Mouse (Mus musculus) liver, embryonic 14.5 days (tissue): Measurements from ENCODE around the gene Tnfrsf18. TPM values are rescaled to one million over a fixed set of nuclear protein-coding genes. Genes with fewer than 3 reads are reported as not detected.

ENCODE experiments used
- ATAC-seq: fragments of 200-750 bp; cut with Nextera tagmentation; 2 replicates; pipeline ENCODE4 v1.8.0; 2017; ENCODE audit warnings: moderate number of reproducible peaks, mild to moderate bottlenecking, moderate library complexity; ENCODE audit not compliant: insufficient read depth
- DNase-seq, 3 experiments: peaks; one replicate each; pipeline ENCODE4 v3.0.0-alpha.2; 2012 to 2013; ENCODE audit warnings: low read depth in 3 of 3, low spot score in 3 of 3
- H3K27ac ChIP-seq: fragments of 300-500 bp; sonication (generic); 2 replicates; pipeline ENCODE4 v1.5.1; 2014; ENCODE audit warnings: moderate library complexity, mild to moderate bottlenecking, control low read depth, inconsistent platforms
- H3K27me3 ChIP-seq: fragments of 300-500 bp; sonication (generic); 2 replicates; pipeline ENCODE4 v1.6.1; 2014; ENCODE audit warnings: mild to moderate bottlenecking, low read length, moderate library complexity; ENCODE audit not compliant: control insufficient read depth, insufficient read depth
- H3K36me3 ChIP-seq: fragments of 300-500 bp; sonication (generic); replicated peaks from 2 replicates; pipeline ENCODE4 v1.6.1; 2014; ENCODE audit warnings: low read depth; ENCODE audit not compliant: control insufficient read depth, insufficient read depth
- H3K4me1 ChIP-seq, 2 experiments: fragments of 200-500 bp in 1 of 2; fragments of 300-500 bp in 1 of 2; sonication (generic) in 1 of 2; replicated peaks; 2 replicates each; pipeline ENCODE4 v1.6.1; 2012 to 2014; ENCODE audit warnings: antibody characterized with exemption in 1 of 2, inconsistent platforms in 1 of 2, low read length in 1 of 2; ENCODE audit not compliant: control insufficient read depth in 2 of 2, insufficient read depth in 2 of 2
- H3K4me2 ChIP-seq: fragments of 300-500 bp; sonication (generic); 2 replicates; pipeline ENCODE4 v1.6.1; 2014; ENCODE audit warnings: low read depth, mild to moderate bottlenecking, control low read depth, moderate library complexity
- H3K4me3 ChIP-seq, 2 experiments: fragments of 200-500 bp in 1 of 2; fragments of 300-500 bp in 1 of 2; sonication (generic) in 1 of 2; 2 replicates each; pipeline ENCODE4 v1.5.1; 2012 to 2014; ENCODE audit warnings: low read depth in 2 of 2, low read length in 2 of 2, mild to moderate bottlenecking in 2 of 2, control low read depth in 1 of 2, inconsistent platforms in 1 of 2, moderate library complexity in 1 of 2; ENCODE audit not compliant: insufficient read depth in 1 of 2
- H3K9ac ChIP-seq: fragments of 300-500 bp; sonication (generic); replicated peaks from 2 replicates; pipeline ENCODE4 v1.6.1; 2014; ENCODE audit warnings: mild to moderate bottlenecking, control low read depth, moderate library complexity
- H3K9me3 ChIP-seq: fragments of 300-500 bp; sonication (generic); 2 replicates; pipeline ENCODE4 v1.6.1; 2016; ENCODE audit warnings: low read length, mixed read lengths; ENCODE audit not compliant: control insufficient read depth
- CTCF ChIP-seq: IDR thresholded peaks from 2 replicates; pipeline ENCODE4 v1.5.1; 2016; ENCODE audit warnings: antibody characterized with exemption, low read depth, control low read depth
- EP300 ChIP-seq: IDR thresholded peaks from 2 replicates; pipeline ENCODE4 v1.6.1; 2016; ENCODE audit warnings: antibody characterized with exemption, low read depth
- WGBS: fragments of 180-500 bp; shearing (Covaris S2); extraction: QIAGEN DNeasy Blood & Tissue Kit; methylation state at CpG from one replicate; pipeline ENCODE4 v1.1.7; 2014; ENCODE audit not compliant: insufficient replicate concordance; 5-methylcytosine and 5-hydroxymethylcytosine counted together
- polyA plus RNA-seq, 2 experiments: library from polyadenylated mRNA; depleted of rRNA in 1 of 2; stranded (reverse) in 1 of 2; unstranded in 1 of 2; fragments of >200 nt; fragmentation: Nextera tagmentation in 1 of 2; extraction: Ambion mirVana in 1 of 2; gene quantifications; 2 replicates each; pipeline versions ENCODE4 v1.2.1 to v1.2.3; 2012 to 2014

The Tnfrsf18 gene
- polyA plus RNA-seq, 2 experiments, result 0.39 to 0.53 TPM

DNA sequence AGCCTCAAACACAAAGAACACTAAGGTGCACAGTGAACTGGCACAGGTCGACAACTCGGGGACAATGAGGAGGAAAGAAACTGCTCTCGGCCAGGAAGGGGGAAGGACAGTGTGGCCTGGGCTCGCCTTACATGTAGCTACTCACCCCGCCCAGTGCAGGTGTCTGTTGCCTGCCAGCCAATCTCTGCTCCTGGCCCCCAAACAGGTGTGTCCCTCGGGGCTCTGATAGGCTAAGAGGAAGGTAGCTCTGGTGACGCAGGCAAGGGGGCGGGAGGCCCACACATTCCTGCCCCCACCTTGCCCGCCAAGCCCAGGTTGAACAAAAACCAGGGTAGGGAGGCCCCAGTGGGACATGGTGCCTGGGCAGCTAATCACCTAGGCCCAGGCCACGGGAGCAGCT, 33.7 kb downstream of the Tnfrsf18 start:
- no peak for DNase-seq
- Histone ChIP-seq H3K36me3 (no peaks in the 10 kb centered on the region), H3K9ac (no peak overlapping the region), H3K9me3 (no peaks in the 10 kb centered on the region), H3K27me3 (no peaks in the 10 kb centered on the region), H3K4me2 (no peak overlapping the region), H3K4me3 (no peak overlapping the region), H3K27ac (no peak overlapping the region), H3K4me1 (no peaks in the 10 kb centered on the region; a peak in 1 of 4 replicates)
- no peak for TF ChIP-seq CTCF
- TF ChIP-seq EP300, result no peak
- WGBS, result 41% methylated on average over 10 of the region's 10 CpGs
- ATAC-seq, result no peak

- H3K4me2 ChIP-seq, result no peak overlapping the region
- DNase-seq (no peak), ATAC-seq (no peak)
- TF ChIP-seq EP300 (no peak), CTCF (no peak)
- H3K36me3 ChIP-seq, result no peaks in the 10 kb centered on the region
- H3K4me3 ChIP-seq, result no peak overlapping the region
- 34% methylated on average over 4 of the region's 4 CpGs for WGBS
- no peaks in the 10 kb centered on the region for H3K27me3 ChIP-seq
- peaks cover 0 to 5% of the 10 kb centered on the region in 2 experiments; a peak in 2 of 4 replicates for H3K4me1 ChIP-seq
- H3K27ac ChIP-seq, result no peak overlapping the region
- H3K9ac ChIP-seq, result no peak overlapping the region
- no peaks in the 10 kb centered on the region for H3K9me3 ChIP-seq
These were observed 38.0 kb downstream of the Tnfrsf18 start for GRCm38 (mm10) chr4:156063861-156064509.

GRCm38 (mm10) chr4:156064510-156064897, 38.5 kb downstream of the Tnfrsf18 start:
- H3K27ac ChIP-seq, result no peak overlapping the region
- ATAC-seq, result no peak

DNA sequence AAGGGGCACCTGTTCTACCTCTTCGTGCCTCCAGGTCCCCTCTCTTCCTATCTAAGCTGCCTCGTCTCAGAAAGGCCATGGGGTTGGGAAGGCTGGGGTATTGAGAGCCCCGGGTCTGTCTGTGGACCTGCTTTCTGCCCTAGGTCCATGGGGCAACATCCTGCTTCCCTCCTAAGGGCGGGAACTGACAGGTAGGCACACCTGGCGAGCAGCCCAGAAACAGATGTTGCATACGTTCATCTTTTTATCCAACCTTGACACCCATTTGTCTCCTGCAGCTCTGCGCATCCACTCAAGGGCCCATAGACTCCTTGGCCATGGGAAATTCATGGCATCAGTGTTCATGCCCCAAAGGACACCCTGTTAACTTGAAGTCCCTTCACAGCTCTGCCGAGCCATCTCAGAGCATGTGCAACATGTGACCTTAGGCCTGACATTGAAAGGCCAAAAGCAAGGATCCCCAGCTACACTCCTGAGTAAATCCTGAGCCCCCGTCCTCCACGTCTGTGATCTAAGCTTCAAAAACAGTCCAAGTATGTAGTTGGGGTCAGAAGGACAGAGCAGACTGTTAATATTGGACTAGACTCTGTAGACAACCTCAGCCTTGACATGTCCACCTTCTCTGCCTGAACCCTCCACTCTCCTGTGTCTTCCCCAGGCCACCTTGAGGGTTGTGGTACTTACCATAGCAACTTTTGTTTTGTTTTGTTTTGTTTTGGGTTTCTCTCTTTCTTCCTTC, 39.4 kb downstream of the Tnfrsf18 start:
- no peaks in the 10 kb centered on the region for H3K36me3 ChIP-seq
- H3K9me3 ChIP-seq, result no peaks in the 10 kb centered on the region
- no peak overlapping the region for H3K9ac ChIP-seq
- H3K4me1 ChIP-seq, result peaks cover 0 to 5% of the 10 kb centered on the region in 2 experiments; a peak in 2 of 4 replicates
- 66% methylated on average over 10 of the region's 10 CpGs for WGBS
- H3K27ac ChIP-seq, result no peak overlapping the region
- H3K27me3 ChIP-seq, result no peaks in the 10 kb centered on the region
- H3K4me2 ChIP-seq, result no peak overlapping the region
- H3K4me3 ChIP-seq, result no peak overlapping the region
- ATAC-seq (no peak), DNase-seq (no peak)
- no peak for TF ChIP-seq EP300
- no peak for TF ChIP-seq CTCF

More at GRCm38 (mm10) chr4:156064510-156064897, 38.5 kb downstream of the Tnfrsf18 start:
- H3K4me2 ChIP-seq, result no peak overlapping the region
- TF ChIP-seq CTCF, result no peak
- no peaks in the 10 kb centered on the region for H3K9me3 ChIP-seq
- 70% methylated on average over 9 of the region's 9 CpGs for WGBS
- no peak overlapping the region for H3K9ac ChIP-seq
- peaks cover 0 to 5% of the 10 kb centered on the region in 2 experiments; a peak in 2 of 4 replicates for H3K4me1 ChIP-seq
- no peaks in the 10 kb centered on the region for H3K36me3 ChIP-seq
- no peak overlapping the region for H3K4me3 ChIP-seq
- H3K27me3 ChIP-seq, result no peaks in the 10 kb centered on the region
- no peak for DNase-seq

GRCm38 (mm10) chr4:156067256-156067949, 41.4 kb downstream of the Tnfrsf18 start:
- Histone ChIP-seq H3K27me3 (no peaks in the 10 kb centered on the region), H3K4me3 (no peak overlapping the region), H3K36me3 (no peaks in the 10 kb centered on the region), H3K27ac (no peak overlapping the region), H3K9ac (no peak overlapping the region), H3K9me3 (no peaks in the 10 kb centered on the region), H3K4me1 (peaks cover 0 to 5% of the 10 kb centered on the region in 2 experiments; a peak in 2 of 4 replicates), H3K4me2 (no peak overlapping the region)
- TF ChIP-seq EP300 (no peak), CTCF (no peak)
- DNase-seq (no peak), ATAC-seq (no peak)
- 27% methylated on average over 5 of the region's 5 CpGs for WGBS
